Mouse (Mus musculus): Measurements from ENCODE around the gene Pum3. TPM values are rescaled to one million over a fixed set of nuclear protein-coding genes. Genes with fewer than 3 reads are reported as not detected.

The Pum3 gene
- total RNA-seq, 1 experiment, result 120 TPM

- TF ChIP-seq HCFC1 (IDR thresholded peaks at IDR 0.05; ENCODE audit: borderline replicate concordance, insufficient read depth, low read length) (no peak), MAFK (IDR thresholded peaks at IDR 0.05; ENCODE audit: insufficient read depth, low read depth, low read length) (no peak), ZC3H11A (IDR thresholded peaks at IDR 0.05; ENCODE audit: borderline replicate concordance, low read depth, low read length) (no peak), CHD2 (IDR thresholded peaks at IDR 0.05; ENCODE audit: low read depth, low read length) (no peak), ZNF384 (IDR thresholded peaks at IDR 0.05; ENCODE audit: low read depth, low read length) (no peak)
- no peaks in the 10 kb centered on the region for H3K4me1 ChIP-seq (ENCODE audit: control insufficient read depth in 2 of 2, insufficient read depth in 2 of 2, low read length in 2 of 2, poor library complexity in 1 of 2)
- H3K4me3 ChIP-seq (ENCODE audit: insufficient read depth in 1 of 2, low read depth in 1 of 2, low read length in 2 of 2, poor library complexity in 1 of 2, severe bottlenecking in 1 of 2), result no peak overlapping the region
- H3K9me3 ChIP-seq (ENCODE audit: control insufficient read depth, insufficient read depth, low read depth, low read length), result no peaks in the 10 kb centered on the region
- no peak overlapping the region for H3K27ac ChIP-seq (ENCODE audit: insufficient read depth, low read depth, low read length, poor library complexity, severe bottlenecking)
- in situ Hi-C loops (cut with MboI; ENCODE audit: low sequenced_read_pairs in 2 of 2, unreplicated experiment in 2 of 2), result no loop called here
- no peak overlapping the region for H3K9ac ChIP-seq (ENCODE audit: insufficient read depth, low read depth, low read length, poor library complexity, severe bottlenecking)
- H3K36me3 ChIP-seq (ENCODE audit: control insufficient read depth, insufficient read depth, low read length, poor library complexity, severe bottlenecking), result peaks cover 50% of the 10 kb centered on the region
- DNase-seq (ENCODE audit: low read depth, low spot score), result no peak
Observed at GRCm38 (mm10) chr19:27397223-27397622, 32.4 kb downstream of the Pum3 start.

GRCm38 (mm10) chr19:27396719-27397118 is 32.9 kb downstream of the Pum3 start:
- H3K9me3 ChIP-seq (ENCODE audit: control insufficient read depth, insufficient read depth, low read depth, low read length), result no peaks in the 10 kb centered on the region
- no peak for DNase-seq (ENCODE audit: low read depth, low spot score)
- in situ Hi-C loops (cut with MboI; ENCODE audit: low sequenced_read_pairs in 2 of 2, unreplicated experiment in 2 of 2), result no loop called here
- no peak overlapping the region for H3K9ac ChIP-seq (ENCODE audit: insufficient read depth, low read depth, low read length, poor library complexity, severe bottlenecking)
- H3K4me1 ChIP-seq (ENCODE audit: control insufficient read depth in 2 of 2, insufficient read depth in 2 of 2, low read length in 2 of 2, poor library complexity in 1 of 2), result no peaks in the 10 kb centered on the region
- H3K27ac ChIP-seq (ENCODE audit: insufficient read depth, low read depth, low read length, poor library complexity, severe bottlenecking), result no peak overlapping the region
- TF ChIP-seq CHD2 (IDR thresholded peaks at IDR 0.05; ENCODE audit: low read depth, low read length), result no peak
- TF ChIP-seq MAFK (IDR thresholded peaks at IDR 0.05; ENCODE audit: insufficient read depth, low read depth, low read length), result no peak
- H3K4me3 ChIP-seq (ENCODE audit: insufficient read depth in 1 of 2, low read depth in 1 of 2, low read length in 2 of 2, poor library complexity in 1 of 2, severe bottlenecking in 1 of 2), result no peak overlapping the region
- H3K36me3 ChIP-seq (ENCODE audit: control insufficient read depth, insufficient read depth, low read length, poor library complexity, severe bottlenecking), result peaks cover 48% of the 10 kb centered on the region

GRCm38 (mm10) chr19:27395936-27396335 is 33.7 kb downstream of the Pum3 start:
- no peaks in the 10 kb centered on the region for H3K9me3 ChIP-seq (ENCODE audit: control insufficient read depth, insufficient read depth, low read depth, low read length)
- H3K4me3 ChIP-seq (ENCODE audit: insufficient read depth in 1 of 2, low read depth in 1 of 2, low read length in 2 of 2, poor library complexity in 1 of 2, severe bottlenecking in 1 of 2), result no peak overlapping the region
- DNase-seq (ENCODE audit: low read depth, low spot score), result no peak
- in situ Hi-C loops (cut with MboI; ENCODE audit: low sequenced_read_pairs in 2 of 2, unreplicated experiment in 2 of 2), result no loop called here
- H3K27ac ChIP-seq (ENCODE audit: insufficient read depth, low read depth, low read length, poor library complexity, severe bottlenecking), result no peak overlapping the region
- no peaks in the 10 kb centered on the region for H3K4me1 ChIP-seq (ENCODE audit: control insufficient read depth in 2 of 2, insufficient read depth in 2 of 2, low read length in 2 of 2, poor library complexity in 1 of 2)
- TF ChIP-seq ZNF384 (IDR thresholded peaks at IDR 0.05; ENCODE audit: low read depth, low read length) (no peak), ZC3H11A (IDR thresholded peaks at IDR 0.05; ENCODE audit: borderline replicate concordance, low read depth, low read length) (no peak), HCFC1 (IDR thresholded peaks at IDR 0.05; ENCODE audit: borderline replicate concordance, insufficient read depth, low read length) (no peak), MAFK (IDR thresholded peaks at IDR 0.05; ENCODE audit: insufficient read depth, low read depth, low read length) (no peak), CHD2 (IDR thresholded peaks at IDR 0.05; ENCODE audit: low read depth, low read length) (no peak)
- peaks cover 51% of the 10 kb centered on the region for H3K36me3 ChIP-seq (ENCODE audit: control insufficient read depth, insufficient read depth, low read length, poor library complexity, severe bottlenecking)
- H3K9ac ChIP-seq (ENCODE audit: insufficient read depth, low read depth, low read length, poor library complexity, severe bottlenecking), result no peak overlapping the region

GRCm38 (mm10) chr19:27395481-27395880 is 34.1 kb downstream of the Pum3 start:
- Histone ChIP-seq H3K9ac (ENCODE audit: insufficient read depth, low read depth, low read length, poor library complexity, severe bottlenecking) (no peak overlapping the region), H3K4me3 (ENCODE audit: insufficient read depth in 1 of 2, low read depth in 1 of 2, low read length in 2 of 2, poor library complexity in 1 of 2, severe bottlenecking in 1 of 2) (no peak overlapping the region), H3K36me3 (ENCODE audit: control insufficient read depth, insufficient read depth, low read length, poor library complexity, severe bottlenecking) (peaks cover 55% of the 10 kb centered on the region), H3K4me1 (ENCODE audit: control insufficient read depth in 2 of 2, insufficient read depth in 2 of 2, low read length in 2 of 2, poor library complexity in 1 of 2) (no peaks in the 10 kb centered on the region), H3K27ac (ENCODE audit: insufficient read depth, low read depth, low read length, poor library complexity, severe bottlenecking) (no peak overlapping the region), H3K9me3 (ENCODE audit: control insufficient read depth, insufficient read depth, low read depth, low read length) (no peaks in the 10 kb centered on the region)
- TF ChIP-seq MAFK (IDR thresholded peaks at IDR 0.05; ENCODE audit: insufficient read depth, low read depth, low read length) (no peak), ZC3H11A (IDR thresholded peaks at IDR 0.05; ENCODE audit: borderline replicate concordance, low read depth, low read length) (no peak), HCFC1 (IDR thresholded peaks at IDR 0.05; ENCODE audit: borderline replicate concordance, insufficient read depth, low read length) (no peak), ZNF384 (IDR thresholded peaks at IDR 0.05; ENCODE audit: low read depth, low read length) (no peak), CHD2 (IDR thresholded peaks at IDR 0.05; ENCODE audit: low read depth, low read length) (no peak)
- in situ Hi-C loops (cut with MboI; ENCODE audit: low sequenced_read_pairs in 2 of 2, unreplicated experiment in 2 of 2), result no loop called here
- DNase-seq (ENCODE audit: low read depth, low spot score), result no peak

- H3K9me3 ChIP-seq (ENCODE audit: control insufficient read depth, insufficient read depth, low read depth, low read length), result no peaks in the 10 kb centered on the region
- H3K9ac ChIP-seq (ENCODE audit: insufficient read depth, low read depth, low read length, poor library complexity, severe bottlenecking), result no peak overlapping the region
- TF ChIP-seq ZNF384 (IDR thresholded peaks at IDR 0.05; ENCODE audit: low read depth, low read length) (no peak), CHD2 (IDR thresholded peaks at IDR 0.05; ENCODE audit: low read depth, low read length) (no peak), MAFK (IDR thresholded peaks at IDR 0.05; ENCODE audit: insufficient read depth, low read depth, low read length) (no peak), ZC3H11A (IDR thresholded peaks at IDR 0.05; ENCODE audit: borderline replicate concordance, low read depth, low read length) (no peak), HCFC1 (IDR thresholded peaks at IDR 0.05; ENCODE audit: borderline replicate concordance, insufficient read depth, low read length) (no peak)
- no peak overlapping the region for H3K27ac ChIP-seq (ENCODE audit: insufficient read depth, low read depth, low read length, poor library complexity, severe bottlenecking)
- peaks cover 58% of the 10 kb centered on the region for H3K36me3 ChIP-seq (ENCODE audit: control insufficient read depth, insufficient read depth, low read length, poor library complexity, severe bottlenecking)
- no peak for DNase-seq (ENCODE audit: low read depth, low spot score)
- no peak overlapping the region for H3K4me3 ChIP-seq (ENCODE audit: insufficient read depth in 1 of 2, low read depth in 1 of 2, low read length in 2 of 2, poor library complexity in 1 of 2, severe bottlenecking in 1 of 2)
- H3K4me1 ChIP-seq (ENCODE audit: control insufficient read depth in 2 of 2, insufficient read depth in 2 of 2, low read length in 2 of 2, poor library complexity in 1 of 2), result no peaks in the 10 kb centered on the region
- in situ Hi-C loops (cut with MboI; ENCODE audit: low sequenced_read_pairs in 2 of 2, unreplicated experiment in 2 of 2), result no loop called here
Observed at GRCm38 (mm10) chr19:27394341-27394990, 35.2 kb downstream of the Pum3 start.
